Mouse (Mus musculus) brain, adult 10 weeks (tissue): ENCODE results near the gene 1810030O07Rik. TPM values are rescaled to one million over a fixed set of nuclear protein-coding genes. Genes with fewer than 3 reads are reported as not detected.

ENCODE experiments used
- polyA plus RNA-seq: library from polyadenylated mRNA; stranded (reverse); fragments of 350-450 nt; fragmentation: Illumina TruSeq; extraction: RNeasy Lipid Tissue Mini Kit (QIAGEN cat#74804); gene quantifications from one replicate; pipeline ENCODE4 v1.2.3, GENCODE M21; 2015; ENCODE audit warnings: low read depth, low replicate concordance

Gene 1810030O07Rik
- 20.3 TPM for polyA plus RNA-seq

DNA sequence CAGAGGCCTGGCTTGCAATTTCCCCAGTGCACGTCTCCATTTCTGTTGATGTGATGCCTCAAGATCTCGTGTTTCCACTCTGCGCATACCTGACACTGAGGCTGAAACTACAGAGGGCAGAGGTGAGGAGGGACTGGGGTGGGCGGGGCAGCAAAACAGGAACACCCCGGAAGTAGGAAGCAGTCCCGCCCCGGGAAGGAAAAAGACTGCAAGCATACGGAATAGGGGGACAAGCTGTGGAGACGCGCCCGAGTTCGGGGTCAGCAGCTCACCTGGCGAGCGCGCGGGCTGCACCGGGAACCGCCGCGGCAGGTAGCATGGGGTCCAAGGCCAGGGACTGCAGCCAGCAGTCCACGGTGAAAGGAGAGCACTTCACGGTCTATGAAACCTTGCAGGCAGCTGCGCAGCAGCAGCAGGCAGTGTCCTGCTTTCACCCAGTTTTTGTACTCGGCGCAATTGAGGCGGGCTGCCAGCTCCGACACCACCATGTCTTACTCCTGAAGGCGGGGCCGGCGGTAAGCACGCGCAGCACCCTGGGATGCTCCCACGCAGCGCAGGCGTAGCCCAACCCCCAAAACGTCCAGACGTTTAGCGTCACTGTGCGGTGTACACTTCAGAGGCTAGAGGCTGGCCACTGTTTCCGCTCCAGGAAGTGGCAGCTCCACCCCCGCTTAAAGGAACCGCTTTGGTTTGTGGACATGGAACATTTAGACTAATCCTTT is at the start of gene 1810030O07Rik:
Gene 1810030O07Rik, minus strand, starts transcription at position 615 of the 722 bp plus-strand sequence.

Other genes starting within 250 kb of the 1810030O07Rik start
- gene Atp6ap2, start 85.9 kb downstream of the 1810030O07Rik start, polyA plus RNA-seq = 336 TPM
- gene Med14, start 88.4 kb upstream of the 1810030O07Rik start, polyA plus RNA-seq = 37.0 TPM